Mouse (Mus musculus): ENCODE results near the gene Map3k5. TPM values are rescaled to one million over a fixed set of nuclear protein-coding genes. Genes with fewer than 3 reads are reported as not detected.
"Not testable (repeated sequence)": the region's sequence is repeated elsewhere in the genome, so short reads cannot be mapped to it uniquely, and the experiment has no call there.

The Map3k5 gene
- total and polyA plus RNA-seq, 3 experiments = 2.8 to 36.9 (median 19.9) TPM

DNA sequence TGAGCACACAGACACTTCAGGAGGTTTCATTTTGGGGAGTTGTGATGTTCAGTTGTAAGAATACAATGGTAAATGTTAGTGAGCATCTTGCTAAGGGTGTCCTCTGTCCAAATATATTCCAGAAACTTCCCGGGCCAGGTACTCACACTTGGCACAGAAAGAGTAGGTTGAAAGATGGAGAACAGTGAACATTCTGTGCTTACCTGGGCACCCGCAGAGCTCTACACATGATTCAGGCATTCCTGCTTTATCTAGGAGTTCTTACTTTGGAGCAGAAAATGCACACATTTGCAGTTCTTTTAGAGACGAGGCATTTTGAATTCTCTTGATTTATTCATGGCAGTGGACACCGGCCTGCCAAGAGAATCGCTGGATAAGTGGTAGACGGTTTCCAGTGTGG is 32.3 kb downstream of the Map3k5 start:
- no peak for DNase-seq

DNA sequence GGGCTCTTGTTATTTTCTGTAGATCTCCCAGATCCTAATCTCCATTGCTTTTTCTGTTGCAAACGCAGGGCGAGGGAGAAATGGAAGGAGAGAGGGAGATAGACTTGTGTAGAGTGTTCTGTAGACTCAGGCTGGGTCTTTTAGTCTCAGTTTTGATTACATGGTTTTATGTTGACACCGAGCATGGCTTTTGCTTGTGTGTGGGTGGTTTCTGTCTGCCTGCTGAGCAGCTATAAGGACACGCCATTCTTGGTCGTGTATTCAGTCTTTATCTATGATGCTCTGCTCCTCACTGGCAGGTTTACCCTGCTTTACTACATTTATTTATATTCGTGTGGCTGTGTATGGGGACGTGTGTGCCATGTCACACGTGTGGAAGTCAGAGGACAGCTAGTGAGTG is 34.2 kb downstream of the Map3k5 start:
- DNase-seq = no peak

DNA sequence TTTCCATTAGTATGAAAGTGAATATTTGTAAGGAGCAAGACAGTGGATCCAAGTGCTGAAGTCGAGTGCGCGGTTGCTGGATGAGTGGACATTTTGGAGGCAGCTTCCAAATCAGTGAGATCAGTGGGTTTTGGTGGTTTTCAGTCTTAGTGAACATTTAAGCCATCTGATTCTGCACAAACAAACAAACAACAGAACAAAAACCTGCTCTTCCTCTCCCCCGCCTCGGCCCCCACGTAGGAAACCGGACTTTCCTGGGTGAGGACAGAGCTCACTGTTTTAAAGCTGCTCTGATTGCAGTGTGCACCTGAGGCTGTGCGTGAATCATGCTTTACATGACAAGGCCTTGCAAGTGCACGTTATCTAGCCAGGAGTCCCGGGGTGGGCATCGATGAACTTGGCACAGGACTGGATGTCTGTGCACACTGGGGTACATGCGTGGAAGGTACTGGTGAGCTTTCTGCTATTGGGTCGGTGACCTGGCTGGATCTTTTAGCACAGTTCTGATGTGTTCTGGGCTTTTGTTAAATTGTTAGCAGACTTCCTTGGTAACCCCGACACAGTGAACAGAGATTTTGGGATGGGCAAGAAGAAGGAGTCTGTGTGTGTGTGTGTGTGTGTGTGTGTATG is 35.7 kb downstream of the Map3k5 start:
- no peak for DNase-seq

DNA sequence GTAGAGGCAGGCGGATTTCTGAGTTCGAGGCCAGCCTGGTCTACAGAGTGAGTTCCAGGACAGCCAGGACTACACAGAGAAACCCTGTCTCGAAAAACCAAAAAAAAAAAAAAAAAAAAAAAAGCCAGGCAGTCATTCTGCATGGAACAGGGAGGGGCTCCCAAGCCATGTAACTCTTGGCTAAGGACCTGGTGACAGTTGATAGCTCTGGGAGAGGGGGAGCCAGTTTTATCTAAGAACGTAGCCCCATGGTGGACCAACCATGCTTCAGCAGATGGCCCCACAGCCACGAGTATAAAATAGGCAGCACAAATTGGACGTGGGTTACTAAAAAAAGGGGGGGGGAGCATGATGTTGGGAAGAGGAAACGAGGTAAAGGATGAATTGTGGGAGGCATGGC is 37.2 kb downstream of the Map3k5 start:
- DNase-seq = not testable (repeated sequence)

DNA sequence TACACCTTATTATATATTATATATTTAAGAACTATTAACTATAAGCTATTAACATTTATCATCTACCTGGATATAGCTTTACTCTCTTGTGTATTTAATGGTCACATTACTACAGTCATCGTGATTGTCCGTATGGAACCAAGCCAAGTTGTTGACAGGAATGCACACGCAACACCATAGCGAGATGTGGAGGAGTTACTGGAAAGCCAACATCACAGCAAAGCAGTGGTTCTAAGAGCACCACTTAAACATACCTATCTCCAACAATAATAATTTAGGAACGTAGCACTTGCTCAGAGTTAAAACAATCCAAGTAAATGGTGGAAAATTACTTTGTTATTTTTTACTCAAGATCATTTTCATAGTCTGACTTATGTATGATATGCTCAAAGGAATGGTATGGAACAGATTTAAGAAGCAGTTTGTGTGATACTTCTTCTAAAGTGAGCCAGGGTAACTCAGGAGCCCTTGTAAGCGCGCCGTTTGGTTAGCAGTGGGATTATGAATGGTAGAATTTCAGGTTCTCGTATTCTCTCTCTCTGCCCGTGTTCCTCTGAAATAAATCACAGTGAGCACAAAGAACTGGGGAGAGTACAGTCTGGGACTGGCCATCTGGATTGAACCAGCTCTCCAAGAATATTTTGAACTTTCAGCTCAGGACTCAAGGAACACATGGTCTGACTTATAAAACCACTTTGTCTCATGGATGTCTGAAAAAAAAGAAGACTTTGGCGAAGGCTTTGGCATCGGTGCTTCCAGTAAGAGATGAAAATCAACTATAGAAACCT is 39.2 kb downstream of the Map3k5 start:
- no peak for DNase-seq

DNA sequence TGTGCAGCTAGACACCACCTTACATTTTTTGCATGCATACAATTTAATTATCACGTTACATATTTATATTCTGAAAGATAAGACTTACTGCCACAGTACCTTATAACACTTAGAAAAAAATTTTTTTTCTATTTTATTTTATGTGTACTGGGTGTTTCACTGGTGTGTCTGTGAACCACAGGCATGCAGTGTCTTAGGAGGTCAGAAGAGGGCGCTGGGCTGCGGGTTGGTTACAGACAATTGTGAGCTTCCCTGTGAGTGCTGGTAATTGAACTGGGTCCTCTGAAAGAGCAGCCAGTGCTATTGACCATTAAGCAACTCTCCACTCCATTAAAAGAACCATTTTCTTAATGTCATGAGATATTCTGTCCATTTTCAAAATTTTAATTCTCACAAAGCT is 43.3 kb downstream of the Map3k5 start:
- no peak for DNase-seq

DNA sequence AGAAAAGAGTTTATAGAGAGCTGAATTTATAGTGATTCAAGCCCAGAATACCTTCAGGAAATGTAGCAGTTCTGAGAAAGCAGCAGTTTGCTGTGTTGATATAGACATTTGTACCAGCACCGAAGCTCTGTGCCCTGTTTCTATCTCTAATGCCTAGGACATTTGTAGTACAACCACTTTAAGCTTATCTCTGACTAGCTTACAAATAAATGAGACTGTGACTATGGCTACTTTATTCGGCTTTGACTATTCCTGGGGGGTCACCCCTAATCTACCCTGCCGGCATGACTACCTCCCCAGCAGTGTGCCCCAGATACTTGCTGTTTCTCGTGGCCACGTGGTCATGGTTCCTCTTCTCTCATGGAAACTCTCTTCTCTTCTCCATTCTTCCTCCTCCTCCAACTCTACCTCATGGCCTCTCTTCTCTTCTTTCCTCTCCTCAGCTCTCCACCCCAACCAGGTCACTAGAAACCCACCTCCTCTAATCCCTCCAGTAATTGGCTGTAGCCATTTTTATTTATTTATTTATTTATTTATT is 44.5 kb downstream of the Map3k5 start:
- no peak for DNase-seq

DNA sequence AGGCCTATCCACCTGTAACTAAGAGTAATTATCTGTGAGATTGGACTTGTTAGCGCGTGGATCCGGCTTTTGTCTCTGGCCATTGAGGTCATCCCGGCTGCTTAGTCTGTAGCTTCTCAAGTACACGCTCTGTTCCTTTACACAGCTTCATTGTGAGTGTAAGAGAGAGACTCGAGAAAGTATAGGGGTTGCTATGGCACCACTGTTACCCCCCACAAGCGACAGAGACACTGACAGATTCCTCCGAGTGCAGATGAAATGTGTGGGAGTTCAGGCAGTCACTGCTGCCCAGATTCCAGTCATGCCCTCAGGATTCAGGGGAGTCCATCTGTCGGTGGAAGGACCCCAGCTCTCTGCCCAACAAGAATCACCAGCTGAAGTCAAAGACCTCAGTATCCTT is 53.5 kb downstream of the Map3k5 start:
- DNase-seq = no peak

DNA sequence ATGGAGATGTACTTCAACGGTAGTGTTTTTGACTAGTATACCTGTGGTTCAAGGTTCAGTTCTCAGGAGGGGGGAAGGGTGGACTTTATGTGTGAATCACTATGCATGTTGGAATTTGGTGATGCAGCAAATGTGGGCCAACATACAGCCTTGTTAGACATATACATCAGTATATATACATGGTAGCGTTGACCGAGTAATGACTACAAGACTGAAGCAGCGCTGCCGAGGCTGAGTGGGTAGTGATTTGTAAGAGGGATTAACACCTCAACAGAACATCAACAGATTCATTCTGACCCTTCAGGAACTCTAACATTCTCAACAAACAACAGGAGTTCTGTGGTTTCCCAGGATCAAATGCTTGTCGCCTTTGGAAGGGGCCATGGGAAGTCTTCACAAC is 55.7 kb downstream of the Map3k5 start:
- no peak for DNase-seq

DNA sequence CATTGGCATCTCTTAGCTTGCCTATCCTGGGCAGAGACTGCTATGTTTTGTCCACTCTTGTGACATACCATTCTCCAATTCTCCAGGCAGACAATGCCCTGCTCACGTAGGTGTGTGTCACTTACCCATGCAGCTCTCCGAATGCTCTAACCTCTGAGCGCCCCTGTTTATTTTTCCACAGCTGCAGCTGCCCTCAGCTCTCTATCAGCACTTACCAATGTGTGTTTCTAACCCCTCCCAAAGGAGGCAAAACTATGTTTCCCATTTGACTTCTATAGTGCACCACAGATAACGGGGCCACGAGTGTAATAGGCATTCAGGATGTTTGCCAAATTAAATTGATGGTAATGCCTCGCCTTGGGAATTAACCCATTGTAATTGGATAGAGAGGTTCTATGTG is 56.4 kb downstream of the Map3k5 start:
- DNase-seq = no peak

DNA sequence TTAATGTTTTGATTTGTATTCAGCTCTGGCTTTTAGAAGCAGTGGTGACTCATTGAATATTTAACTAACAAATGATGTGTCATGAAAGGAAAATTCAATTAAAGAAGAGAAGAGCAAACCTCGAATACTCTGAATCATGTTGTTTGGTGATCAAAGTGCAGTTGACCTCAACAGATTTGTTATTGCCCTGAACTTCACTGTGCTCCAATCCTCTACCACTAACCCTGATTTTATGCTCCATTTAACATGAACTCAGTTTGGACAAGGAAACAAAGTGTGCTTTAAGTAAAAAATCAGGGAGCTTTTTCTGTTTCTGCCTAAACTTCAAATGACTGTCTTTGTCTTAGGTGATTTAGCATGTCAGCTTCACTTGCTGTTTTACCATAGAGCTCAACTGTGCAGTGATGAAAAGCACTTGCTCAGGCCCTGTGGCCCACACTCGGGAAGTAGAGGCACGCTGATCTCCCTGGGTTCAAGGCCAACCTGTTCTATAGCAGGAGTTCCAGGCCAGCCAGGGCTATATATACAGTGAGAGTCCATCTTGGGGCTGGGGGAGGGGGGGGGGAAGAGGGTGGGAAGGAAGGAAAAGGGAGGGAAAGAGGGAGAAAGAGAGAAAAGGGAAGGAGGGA is 57.1 kb downstream of the Map3k5 start:
- peak; percentile 10 for DNase-seq

DNA sequence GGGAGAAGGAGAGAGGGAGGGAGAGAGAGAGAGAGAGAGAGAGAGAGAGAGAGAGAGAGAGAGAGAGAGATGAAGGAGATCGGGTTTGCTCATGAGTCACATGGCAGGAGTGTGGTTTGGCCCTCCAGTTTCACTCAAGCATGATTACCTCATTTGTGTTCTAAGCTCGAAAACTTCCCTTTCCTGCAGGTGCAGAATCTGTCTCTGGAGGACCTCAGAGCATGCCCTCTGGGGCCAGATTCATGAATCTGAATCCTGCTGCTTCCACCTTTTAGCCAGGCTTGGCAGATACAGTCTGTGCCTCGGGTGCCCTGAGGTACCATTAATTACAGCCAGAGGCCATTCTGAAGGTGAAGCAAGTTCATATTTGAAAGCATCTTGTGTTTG is 57.6 kb downstream of the Map3k5 start:
- DNase-seq = peak; percentile 26

DNA sequence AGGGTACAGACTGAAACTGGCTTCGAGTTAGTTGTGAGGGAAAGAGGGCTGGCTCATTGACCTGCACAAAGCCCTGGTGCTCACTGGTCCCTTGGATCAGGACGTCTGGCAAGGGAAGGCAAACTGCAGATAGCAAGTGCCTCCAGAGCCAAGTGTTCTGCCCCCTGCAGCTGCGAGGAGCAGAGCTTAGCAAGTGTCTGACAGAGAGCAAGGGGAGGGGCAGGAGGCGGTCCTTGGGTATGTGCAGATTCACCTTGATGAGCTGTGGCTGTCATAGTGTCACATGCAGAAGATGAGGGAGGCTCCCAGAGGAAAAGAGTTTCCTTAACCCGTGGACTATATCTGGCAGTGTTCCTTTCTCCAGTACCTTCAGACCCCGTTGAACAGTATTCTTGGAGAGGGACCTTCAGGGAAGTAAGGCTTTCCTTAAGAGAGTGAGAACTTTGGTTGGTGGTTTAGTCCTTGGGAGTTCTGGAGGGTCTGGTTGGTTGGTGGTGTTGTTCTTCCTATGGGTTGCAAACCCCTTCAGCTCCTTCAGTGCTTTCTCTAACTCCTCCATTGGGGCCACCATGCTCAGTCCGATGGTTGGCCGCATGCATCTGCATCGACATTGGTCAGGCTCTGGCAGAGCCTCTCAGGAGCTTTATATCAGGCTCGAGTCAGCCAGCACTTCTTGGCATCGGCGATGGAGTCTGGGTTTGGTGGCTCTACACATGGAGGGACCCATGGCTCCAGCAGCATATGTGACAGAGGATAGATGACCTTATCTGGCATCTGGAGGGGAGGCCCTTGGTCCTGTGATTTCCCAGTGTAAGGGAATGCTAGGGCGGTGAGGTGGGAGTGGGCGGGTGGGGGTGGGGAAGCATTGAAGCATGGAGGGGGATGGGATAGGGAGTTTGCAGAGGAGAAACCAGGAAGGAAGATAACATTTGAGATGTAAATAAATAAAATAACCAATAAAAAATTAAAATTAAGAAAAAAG is 60.5 kb downstream of the Map3k5 start:
- no peak for DNase-seq

DNA sequence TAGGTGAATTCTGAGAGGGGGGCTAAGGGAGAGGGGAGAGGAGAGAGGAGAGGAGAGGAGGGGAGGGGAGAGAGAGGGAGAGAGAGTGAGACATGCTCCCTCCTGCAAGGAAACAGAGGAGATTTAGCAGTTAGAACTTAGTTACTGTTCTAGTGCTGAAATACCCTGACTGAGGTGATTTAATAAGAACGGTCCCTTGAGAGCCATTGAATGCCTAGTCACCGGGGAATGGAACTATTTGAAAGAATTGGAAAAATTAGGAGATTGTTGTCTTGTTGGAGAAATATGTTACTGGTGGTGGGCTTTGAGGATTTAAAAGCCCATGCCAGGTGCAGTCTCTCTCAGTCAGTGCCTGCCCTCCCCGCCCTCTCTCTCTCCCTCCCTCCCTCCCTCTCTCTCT is 61.9 kb downstream of the Map3k5 start:
- DNase-seq = no peak

DNA sequence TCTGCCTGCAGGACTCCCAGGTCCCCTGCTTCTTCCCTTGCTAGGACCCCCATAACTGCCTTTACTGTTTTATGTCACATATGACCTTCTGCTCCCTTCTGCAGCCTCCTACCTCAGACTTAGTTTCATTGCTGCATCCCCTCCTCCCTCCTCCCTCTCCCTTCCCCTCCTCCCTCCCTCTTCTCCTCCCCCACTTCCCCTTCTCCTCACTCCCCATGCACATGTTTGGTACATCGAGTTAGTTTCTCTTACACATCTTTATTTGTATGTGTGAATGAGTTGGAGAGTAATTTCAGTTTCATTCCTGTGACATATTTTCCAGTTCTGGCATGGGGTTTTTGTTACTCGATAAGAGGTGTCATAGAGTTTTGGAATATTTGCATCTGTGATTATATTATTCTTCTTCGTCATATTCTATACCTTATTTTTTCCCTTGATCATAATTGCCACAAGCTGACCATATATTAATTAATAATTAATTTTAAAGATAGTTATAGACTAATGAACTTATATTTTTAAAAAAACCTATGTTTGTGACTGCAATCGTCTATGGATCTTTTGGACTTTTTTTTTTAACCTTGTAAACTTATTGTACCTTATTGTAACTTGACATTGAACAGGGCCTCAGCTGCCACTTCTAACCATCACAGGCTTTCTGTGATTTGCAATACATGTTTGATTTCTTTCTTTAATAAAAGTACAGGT is 65.6 kb downstream of the Map3k5 start:
- no peak for DNase-seq

DNA sequence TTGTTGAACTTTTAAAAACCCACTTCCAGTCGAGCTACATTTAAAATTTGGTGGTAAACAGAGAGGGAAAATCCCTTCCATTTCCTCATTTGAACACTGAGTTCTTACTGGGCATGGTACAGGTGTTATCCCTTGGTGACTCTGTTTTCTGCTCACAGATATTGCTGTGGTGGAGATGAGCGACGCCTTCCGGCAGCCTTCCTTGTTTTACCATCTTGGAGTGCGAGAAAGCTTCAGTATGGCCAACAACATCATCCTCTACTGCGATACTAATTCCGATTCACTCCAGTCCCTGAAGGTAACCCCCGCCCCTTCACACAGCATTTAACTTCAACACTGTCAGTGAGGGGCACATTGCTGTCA is 66.1 kb downstream of the Map3k5 start:
- DNase-seq = no peak

DNA sequence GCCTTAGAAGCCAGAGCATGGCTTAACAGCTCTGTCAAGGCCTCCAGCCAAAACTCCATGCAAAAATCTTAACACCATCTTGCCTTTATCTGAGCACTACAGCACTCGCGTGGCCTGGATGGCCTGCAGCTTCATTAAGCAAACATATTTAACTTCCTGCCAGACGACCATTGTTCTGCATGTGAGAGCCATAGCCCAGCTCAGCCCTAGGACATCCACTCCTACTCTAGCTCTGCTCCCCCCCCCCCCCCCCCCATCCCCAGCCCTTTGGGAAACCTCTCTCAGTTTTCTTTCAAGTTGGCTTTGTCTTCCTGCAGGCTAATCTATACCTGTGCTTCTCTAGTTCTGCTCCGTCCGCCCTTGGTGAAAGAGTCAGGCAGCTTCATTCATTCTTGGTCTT is 67.7 kb downstream of the Map3k5 start:
- no peak for DNase-seq

DNA sequence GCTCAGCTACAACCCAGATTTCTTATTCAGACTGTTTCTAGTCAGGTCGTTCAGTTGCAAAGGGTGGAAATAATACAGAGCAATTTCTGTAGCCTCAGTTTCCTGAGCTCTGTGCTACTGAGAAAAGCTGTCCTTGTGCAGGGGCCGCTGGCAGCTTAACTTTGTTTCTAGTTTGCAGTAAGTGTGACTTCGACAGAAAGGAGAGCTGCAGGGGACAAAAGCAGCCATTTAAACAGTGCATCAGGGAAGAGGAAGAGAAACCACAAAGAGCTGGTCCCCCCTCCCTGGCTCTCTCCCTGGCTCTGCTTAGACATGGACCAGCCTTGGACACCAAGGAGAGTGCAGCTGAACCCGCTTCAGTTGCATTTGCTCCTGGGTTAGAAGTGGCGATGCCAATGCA is 68.7 kb downstream of the Map3k5 start:
- no peak for DNase-seq

DNA sequence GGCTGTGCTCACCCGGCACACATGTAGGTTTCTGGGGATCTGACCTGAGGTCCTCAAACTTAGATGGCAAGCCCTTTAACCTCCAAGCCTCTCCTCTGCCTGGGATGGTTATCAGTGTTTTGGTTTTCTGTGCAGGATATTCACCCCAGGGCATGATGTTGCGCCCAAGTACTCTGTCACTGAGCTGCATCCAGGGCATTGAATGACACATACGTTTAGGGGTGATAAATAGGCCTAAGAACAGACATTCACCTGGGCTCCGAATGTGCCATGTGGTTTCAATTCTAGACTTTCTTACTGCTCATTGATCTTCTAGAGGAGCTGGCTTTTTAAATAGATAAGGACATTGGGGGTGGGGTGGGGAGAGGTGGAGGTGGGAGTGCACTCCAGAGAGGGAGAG is 70.5 kb downstream of the Map3k5 start:
- DNase-seq = no peak

DNA sequence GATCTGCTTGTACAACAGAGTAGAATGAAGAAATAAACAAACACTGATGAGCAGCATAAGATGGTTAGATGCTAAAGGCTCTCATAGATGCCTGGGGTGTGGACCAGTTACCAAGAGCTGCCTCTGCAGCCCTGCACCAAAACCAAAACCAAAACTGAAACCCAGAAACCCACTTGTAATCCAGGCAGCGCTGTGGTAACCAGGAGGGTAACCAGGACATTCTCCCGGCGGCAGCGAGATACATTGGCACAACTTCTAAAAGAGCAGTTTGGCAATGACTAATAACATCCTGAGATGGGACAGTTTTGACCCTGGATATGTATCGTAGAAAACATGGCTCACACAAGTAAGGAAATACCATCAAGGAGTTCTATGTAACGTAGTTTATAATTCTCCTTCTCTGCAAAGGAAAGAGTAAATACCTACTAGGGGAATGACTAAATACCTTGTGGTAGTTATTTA is 71.2 kb downstream of the Map3k5 start:
- DNase-seq = peak; percentile 58

Data from adrenal gland, adult 2 months (tissue).